Mouse (Mus musculus): ENCODE results near the gene Cxcl10.
"Not testable (repeated sequence)": the region's sequence is repeated elsewhere in the genome, so short reads cannot be mapped to it uniquely, and the experiment has no call there.

Gene Cxcl10

GRCm38 (mm10) chr5:92369151-92369994 lies 20.7 kb upstream of the Cxcl10 start:
- no peak for DNase-seq (ENCODE audit: low read depth, low spot score)

- no peak for DNase-seq (ENCODE audit: low read depth, low spot score)
Measured at GRCm38 (mm10) chr5:92368392-92368791, 19.7 kb upstream of the Cxcl10 start.

- DNase-seq (ENCODE audit: low read depth, low spot score) = no peak
Measured at GRCm38 (mm10) chr5:92366565-92366964, 17.9 kb upstream of the Cxcl10 start.

- no peak for DNase-seq (ENCODE audit: low read depth, low spot score)
Measured at GRCm38 (mm10) chr5:92365146-92365705, 16.5 kb upstream of the Cxcl10 start.

- DNase-seq (ENCODE audit: low read depth, low spot score) = no peak
Measured at GRCm38 (mm10) chr5:92364011-92364410, 15.3 kb upstream of the Cxcl10 start.

GRCm38 (mm10) chr5:92363179-92363578 lies 14.5 kb upstream of the Cxcl10 start:
- peak; percentile 71 for DNase-seq (ENCODE audit: low read depth, low spot score)

- no peak for DNase-seq (ENCODE audit: low read depth, low spot score)
Measured at GRCm38 (mm10) chr5:92358767-92359455, 10.2 kb upstream of the Cxcl10 start.

GRCm38 (mm10) chr5:92358033-92358432 lies 9.3 kb upstream of the Cxcl10 start:
- DNase-seq (ENCODE audit: low read depth, low spot score) = peak; percentile 52

GRCm38 (mm10) chr5:92353517-92353916 lies 4.8 kb upstream of the Cxcl10 start:
- DNase-seq (ENCODE audit: low read depth, low spot score) = no peak

GRCm38 (mm10) chr5:92352716-92353115 lies 4.0 kb upstream of the Cxcl10 start:
- not testable (repeated sequence) for DNase-seq (ENCODE audit: low read depth, low spot score)

- no peak for DNase-seq (ENCODE audit: low read depth, low spot score)
Measured at GRCm38 (mm10) chr5:92349731-92350130, 1.0 kb upstream of the Cxcl10 start.

GRCm38 (mm10) chr5:92345006-92345405 lies 3.7 kb downstream of the Cxcl10 start:
- no peak for DNase-seq (ENCODE audit: low read depth, low spot score)

GRCm38 (mm10) chr5:92340606-92341005 lies 8.1 kb downstream of the Cxcl10 start:
- no peak for DNase-seq (ENCODE audit: low read depth, low spot score)

- DNase-seq (ENCODE audit: low read depth, low spot score) = no peak
Measured at GRCm38 (mm10) chr5:92336743-92337142, 11.9 kb downstream of the Cxcl10 start.

- DNase-seq (ENCODE audit: low read depth, low spot score) = no peak
Measured at GRCm38 (mm10) chr5:92332359-92332840, 16.3 kb downstream of the Cxcl10 start.

GRCm38 (mm10) chr5:92331635-92332338 lies 16.9 kb downstream of the Cxcl10 start, which contains the start of gene Art3:
Gene Art3 (plus strand): TSS chr5:92331827.
- no peak for DNase-seq (ENCODE audit: low read depth, low spot score)

- DNase-seq (ENCODE audit: low read depth, low spot score) = no peak
Measured at GRCm38 (mm10) chr5:92331122-92331521, 17.6 kb downstream of the Cxcl10 start.

GRCm38 (mm10) chr5:92327929-92328328 lies 20.8 kb downstream of the Cxcl10 start, which contains the start of gene Cxcl9:
Gene Cxcl9 (minus strand): TSS chr5:92328079.
- DNase-seq (ENCODE audit: low read depth, low spot score) = no peak

GRCm38 (mm10) chr5:92327367-92327766 lies 21.3 kb downstream of the Cxcl10 start:
- DNase-seq (ENCODE audit: low read depth, low spot score) = no peak

GRCm38 (mm10) chr5:92323264-92323663 lies 25.4 kb downstream of the Cxcl10 start:
- DNase-seq (ENCODE audit: low read depth, low spot score) = no peak

GRCm38 (mm10) chr5:92322612-92323011 lies 26.1 kb downstream of the Cxcl10 start:
- DNase-seq (ENCODE audit: low read depth, low spot score) = no peak

Data from ES-CJ7 (cell line).